ENCODE assay signal across 12 mouse cellular contexts in genomic region chr2:41980291-41981005, GRCm38 (mm10).
DNase-seq lines count a peak whose midpoint lies in the region; ATAC-seq and TF ChIP-seq lines count a peak whose summit lies in the region.
"Had no signal": no experiment of that assay in that cellular context is flagged by ENCODE, and none has a peak within 500 bp of the region (broad histone marks: within the 10 kb centered on the region; RNA-seq: fewer than 3 reads in every experiment).

No protein-coding gene starts in this region.

- no peak for ATAC-seq in midbrain, postnatal 0 days (ENCODE audit: low FRiP score)
- no peak for ATAC-seq in midbrain, embryonic 15.5 days (replicated peaks)
- no peak for ATAC-seq in heart, embryonic 12.5 days (ENCODE audit: insufficient number of reproducible peaks, low FRiP score)

- H3K4me3 ChIP-seq in midbrain, postnatal 0 days (ENCODE audit: low read depth, low read length), result no peak overlapping the region
- no peak overlapping the region for H3K4me3 ChIP-seq in midbrain, embryonic 15.5 days
- no peak overlapping the region for H3K4me3 ChIP-seq in heart, embryonic 12.5 days
- H3K4me3 ChIP-seq: erythroblast, embryonic 14.5 days; kidney, embryonic 15.5 days; liver, embryonic 13.5 days; midbrain, embryonic 12.5 days had no signal

- no peak overlapping the region for H3K9ac ChIP-seq in midbrain, postnatal 0 days (replicated peaks; ENCODE audit: low read length, poor library complexity, severe bottlenecking)
- no peak overlapping the region for H3K9ac ChIP-seq in midbrain, embryonic 15.5 days
- no peak overlapping the region for H3K9ac ChIP-seq in heart, embryonic 12.5 days
- H3K9ac ChIP-seq: kidney, embryonic 15.5 days; liver, embryonic 13.5 days; midbrain, embryonic 12.5 days had no signal

- intact Hi-C loops in heart, postnatal 25 days (cut with DNase I), result no loop called here

- WGBS in midbrain, postnatal 0 days, result 77% methylated on average over 4 of the region's 4 CpGs
- 85% methylated on average over 4 of the region's 4 CpGs for WGBS in midbrain, embryonic 15.5 days
- 70% methylated on average over 4 of the region's 4 CpGs for WGBS in heart, embryonic 12.5 days

- H3K36me3 ChIP-seq in midbrain, postnatal 0 days (ENCODE audit: insufficient read depth, low read length), result no peaks in the 10 kb centered on the region
- no peaks in the 10 kb centered on the region for H3K36me3 ChIP-seq in midbrain, embryonic 15.5 days (replicated peaks)
- no peaks in the 10 kb centered on the region for H3K36me3 ChIP-seq in heart, embryonic 12.5 days
- H3K36me3 ChIP-seq: kidney, embryonic 15.5 days; liver, embryonic 13.5 days; midbrain, embryonic 12.5 days had no signal

- H3K4me2 ChIP-seq in midbrain, postnatal 0 days (ENCODE audit: low read depth, low read length, poor library complexity, severe bottlenecking), result no peak overlapping the region
- no peak overlapping the region for H3K4me2 ChIP-seq in midbrain, embryonic 15.5 days
- H3K4me2 ChIP-seq in heart, embryonic 12.5 days, result no peak overlapping the region
- H3K4me2 ChIP-seq: kidney, embryonic 15.5 days; liver, embryonic 13.5 days; midbrain, embryonic 12.5 days had no signal

- H3K9me3 ChIP-seq in midbrain, postnatal 0 days (ENCODE audit: low read length), result no peaks in the 10 kb centered on the region
- no peaks in the 10 kb centered on the region for H3K9me3 ChIP-seq in midbrain, embryonic 15.5 days
- no peaks in the 10 kb centered on the region for H3K9me3 ChIP-seq in heart, embryonic 12.5 days (replicated peaks)
- H3K9me3 ChIP-seq: kidney, embryonic 15.5 days; liver, embryonic 13.5 days; midbrain, embryonic 12.5 days had no signal

- H3K4me1 ChIP-seq in midbrain, postnatal 0 days (ENCODE audit: insufficient read depth, low read length), result no peaks in the 10 kb centered on the region
- H3K4me1 ChIP-seq in midbrain, embryonic 15.5 days, result no peaks in the 10 kb centered on the region
- no peaks in the 10 kb centered on the region for H3K4me1 ChIP-seq in heart, embryonic 12.5 days (replicated peaks)
- H3K4me1 ChIP-seq: kidney, embryonic 15.5 days; liver, embryonic 13.5 days; midbrain, embryonic 12.5 days had no signal

- no peaks in the 10 kb centered on the region for H3K27me3 ChIP-seq in midbrain, postnatal 0 days (ENCODE audit: insufficient read depth, low read length)
- H3K27me3 ChIP-seq in midbrain, embryonic 15.5 days (replicated peaks), result no peaks in the 10 kb centered on the region
- no peaks in the 10 kb centered on the region for H3K27me3 ChIP-seq in heart, embryonic 12.5 days (replicated peaks)
- H3K27me3 ChIP-seq: kidney, embryonic 15.5 days; liver, embryonic 13.5 days; midbrain, embryonic 12.5 days had no signal

- DNase-seq in midbrain, postnatal 0 days (ENCODE audit: low spot score), result peak; percentile 38
- peak; percentile 22 to 43 for DNase-seq in frontal cortex, postnatal 25 days (ENCODE audit: low spot score in 2 of 2)
- peak; percentile 48 to 85 for DNase-seq in left cerebral cortex, adult 9 months (ENCODE audit: low spot score in 2 of 2)
- no peak for DNase-seq in heart, postnatal 25 days (ENCODE audit: low spot score)
- DNase-seq in c-Kit-positive CD71-positive TER-119-positive erythroid progenitor cells, embryonic 14.5 days (ENCODE audit: low spot score), result no peak
- DNase-seq in urinary bladder, adult 18-20 months (ENCODE audit: low spot score in 2 of 2), result no peak
- DNase-seq: liver, embryonic 13.5 days had no signal

- no peak overlapping the region for H3K27ac ChIP-seq in midbrain, postnatal 0 days (ENCODE audit: low read depth, low read length)
- no peak overlapping the region for H3K27ac ChIP-seq in midbrain, embryonic 15.5 days
- H3K27ac ChIP-seq in heart, embryonic 12.5 days (ENCODE audit: poor library complexity, severe bottlenecking), result no peak overlapping the region
- H3K27ac ChIP-seq: kidney, embryonic 15.5 days; liver, embryonic 13.5 days; midbrain, embryonic 12.5 days had no signal

- TF ChIP-seq CTCF in midbrain, postnatal 0 days (IDR thresholded peaks at IDR 0.05), result no peak

Comparison
In these comparisons a context has a peak if more than half of its experiments do, and no peak if none do; other contexts are left out.
1. DNase-seq: peak in midbrain, postnatal 0 days (single experiment), frontal cortex, postnatal 25 days (2 of 2) and left cerebral cortex, adult 9 months (2 of 2); none in heart, postnatal 25 days (single experiment), c-Kit-positive CD71-positive TER-119-positive erythroid progenitor cells, embryonic 14.5 days (single experiment) and urinary bladder, adult 18-20 months (0 of 2).